Mouse (Mus musculus) CD4-positive helper T cell, adult 2 months (primary cell): ENCODE measurements around the gene Cwc22.
"Not testable (repeated sequence)": the region's sequence is repeated elsewhere in the genome, so short reads cannot be mapped to it uniquely, and the experiment has no call there.

Experiments
- DNase-seq: peaks from one replicate; pipeline ENCODE4 v3.0.0-alpha.2; 2012; ENCODE audit warnings: low read depth, missing footprints, low spot score

The Cwc22 gene

DNA sequence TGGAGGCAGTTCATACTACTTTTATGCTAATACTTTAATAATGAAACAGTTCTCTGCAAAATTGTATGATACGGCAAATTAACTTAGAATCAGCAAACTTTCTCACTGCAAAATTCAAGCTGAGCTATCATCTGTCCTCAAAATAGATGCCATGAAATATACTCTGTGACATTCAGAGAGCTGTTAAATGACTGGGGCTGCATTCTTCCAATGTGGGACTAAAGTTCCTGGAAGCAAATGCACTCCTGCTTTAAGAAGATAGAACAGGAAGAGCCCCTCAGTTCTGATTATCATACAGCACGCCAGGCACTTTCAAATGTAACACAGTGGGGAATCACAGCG lies 48.6 kb downstream of the Cwc22 start:
- no peak for DNase-seq

DNA sequence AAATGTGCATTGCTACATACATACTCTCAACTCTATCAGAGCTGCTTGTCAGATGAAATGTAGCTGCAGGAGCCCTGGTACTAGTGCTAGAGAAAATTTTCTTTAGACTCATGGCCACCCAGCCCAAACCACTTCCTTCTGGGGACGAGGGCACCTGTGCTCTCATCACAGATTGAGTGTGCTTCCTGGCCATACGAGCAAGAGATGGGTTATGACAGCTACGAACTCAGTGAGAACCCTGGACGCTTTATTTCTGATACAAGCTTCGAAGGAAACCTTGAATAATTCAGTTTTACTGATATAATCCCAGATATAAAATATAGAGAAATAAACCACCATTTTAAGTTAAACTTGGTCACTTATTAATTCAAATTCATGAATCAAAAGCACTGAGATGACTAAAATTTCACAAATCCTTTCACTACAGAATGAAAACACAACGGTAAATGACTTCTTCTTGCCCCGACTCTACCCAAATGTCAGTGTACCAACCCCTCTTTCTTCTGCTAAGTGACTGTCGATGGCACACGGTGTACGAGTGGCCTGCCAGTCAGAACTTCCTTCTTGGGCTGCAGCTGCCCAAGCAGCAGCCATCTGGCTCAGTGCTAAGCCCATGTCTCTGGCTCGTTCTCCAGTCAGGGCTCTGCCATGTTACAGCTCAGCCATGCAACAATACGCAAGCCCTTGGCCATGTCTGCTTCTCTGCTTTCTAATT lies 49.2 kb downstream of the Cwc22 start:
- no peak for DNase-seq

DNA sequence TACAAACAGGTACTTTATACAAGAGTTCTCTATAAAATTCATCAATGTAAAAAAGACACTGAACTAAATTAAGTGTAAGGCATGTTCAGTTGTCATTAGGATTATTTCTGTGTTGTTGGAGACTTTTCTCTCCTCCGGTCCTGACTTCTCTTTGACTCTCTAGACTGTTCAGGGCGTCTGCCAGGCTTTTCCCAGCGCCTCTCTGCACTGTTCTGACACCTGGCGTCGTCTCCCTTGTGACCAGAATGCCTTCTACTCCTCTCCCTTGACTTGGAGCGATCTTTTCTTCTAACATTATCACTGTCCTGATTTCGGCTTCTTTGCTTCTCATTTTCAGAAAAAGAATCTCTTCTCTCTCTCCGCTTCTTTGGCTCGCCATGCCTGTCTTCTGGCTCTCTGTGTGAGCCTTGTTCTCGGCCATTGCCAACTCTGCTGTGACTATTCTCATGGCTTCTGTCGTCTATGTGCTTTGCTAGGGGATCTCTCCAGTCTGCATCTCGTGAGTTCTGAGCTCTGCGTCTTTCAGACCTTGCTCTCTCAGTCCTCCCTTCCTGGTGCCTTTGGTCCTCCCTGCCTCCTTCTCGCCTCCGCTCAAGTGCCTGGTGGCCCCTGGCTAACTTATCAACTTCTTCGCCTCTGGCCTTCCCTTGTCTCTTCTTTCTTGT lies 50.1 kb downstream of the Cwc22 start:
- DNase-seq: not testable (repeated sequence)

DNA sequence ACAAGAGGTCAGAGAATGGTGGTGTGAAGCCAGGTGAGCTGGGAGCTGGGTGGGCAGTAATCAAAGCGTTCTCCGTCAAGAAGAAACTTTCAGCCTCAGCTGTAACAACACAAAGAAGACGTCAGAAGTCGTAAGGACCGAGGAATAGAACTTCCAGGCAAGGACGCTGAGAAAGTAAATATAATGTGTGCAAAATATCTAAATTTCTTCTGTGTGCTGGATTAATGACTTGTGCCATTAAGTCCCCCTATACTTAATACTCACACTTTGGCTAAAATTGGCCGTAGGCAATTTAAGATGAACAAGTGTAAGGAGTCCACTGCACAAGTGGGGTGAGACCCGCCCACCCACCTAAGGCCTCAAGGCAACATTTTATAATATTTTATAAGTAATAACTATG lies 51.3 kb downstream of the Cwc22 start:
- DNase-seq: no peak

DNA sequence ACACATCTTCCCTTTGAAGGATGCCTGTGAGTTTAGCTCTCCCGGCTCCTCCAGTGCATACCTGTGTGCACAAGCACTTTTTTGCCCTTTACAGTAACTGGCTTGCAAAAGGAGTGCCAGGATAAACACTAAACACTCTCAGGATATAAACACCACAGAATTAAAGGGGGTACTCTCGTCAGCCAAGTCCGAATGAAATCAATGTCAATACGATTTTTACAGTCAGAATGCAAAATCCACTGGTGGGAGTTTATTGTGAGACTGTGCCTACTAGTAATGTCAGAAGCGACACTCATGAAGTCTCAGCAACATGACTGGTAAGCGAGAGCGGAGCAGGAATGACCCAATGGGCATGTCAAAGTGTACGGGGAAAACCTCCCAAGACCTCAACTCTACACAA lies 52.7 kb downstream of the Cwc22 start:
- no peak for DNase-seq

DNA sequence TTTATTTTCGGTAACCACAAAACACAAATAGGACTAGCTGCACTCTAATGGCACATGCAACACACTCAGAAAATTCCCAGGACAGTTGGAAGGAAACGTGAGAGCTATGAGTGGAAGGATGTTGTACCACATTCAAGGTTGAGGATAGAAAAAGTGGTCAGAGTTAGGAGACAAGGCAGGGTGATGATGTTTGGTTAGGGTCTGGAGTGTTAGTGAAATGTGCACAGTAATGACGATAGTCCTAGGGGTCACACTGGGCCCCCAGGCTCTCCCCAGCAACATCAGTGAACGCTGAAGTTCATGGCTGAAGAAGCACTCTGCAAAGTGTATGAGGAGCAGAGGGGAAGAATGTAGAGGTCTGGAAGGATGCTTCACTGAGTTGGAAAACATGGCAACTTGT lies 53.6 kb downstream of the Cwc22 start:
- no peak for DNase-seq

DNA sequence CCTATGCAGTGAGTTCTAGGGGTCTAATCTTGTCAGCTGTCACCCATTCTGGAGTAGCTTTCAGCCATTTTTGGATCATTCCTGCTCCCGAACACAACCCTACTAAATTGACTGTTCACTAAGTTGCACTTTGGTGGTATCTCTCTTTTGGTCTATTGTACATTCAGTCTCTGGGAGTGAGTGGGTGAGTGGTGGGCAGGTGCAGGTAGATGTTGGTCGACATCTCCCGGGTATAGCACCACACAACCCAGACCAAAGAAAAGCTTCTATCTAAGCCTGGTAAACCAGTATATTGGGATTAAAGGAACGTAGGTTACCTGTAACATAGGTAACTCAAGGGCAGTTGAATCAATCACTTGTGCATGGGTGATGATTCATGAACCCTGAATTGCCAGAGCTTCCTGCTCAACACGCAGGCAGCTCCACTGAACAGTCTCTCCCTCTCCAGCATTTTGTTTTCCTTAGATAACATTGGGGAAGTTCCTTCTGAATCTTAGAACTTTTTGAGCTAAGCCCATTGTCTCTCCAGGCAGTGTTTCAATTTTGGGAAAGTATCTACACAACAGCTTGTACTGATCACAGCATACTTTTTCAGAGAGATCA lies 55.2 kb downstream of the Cwc22 start:
- DNase-seq: no peak

DNA sequence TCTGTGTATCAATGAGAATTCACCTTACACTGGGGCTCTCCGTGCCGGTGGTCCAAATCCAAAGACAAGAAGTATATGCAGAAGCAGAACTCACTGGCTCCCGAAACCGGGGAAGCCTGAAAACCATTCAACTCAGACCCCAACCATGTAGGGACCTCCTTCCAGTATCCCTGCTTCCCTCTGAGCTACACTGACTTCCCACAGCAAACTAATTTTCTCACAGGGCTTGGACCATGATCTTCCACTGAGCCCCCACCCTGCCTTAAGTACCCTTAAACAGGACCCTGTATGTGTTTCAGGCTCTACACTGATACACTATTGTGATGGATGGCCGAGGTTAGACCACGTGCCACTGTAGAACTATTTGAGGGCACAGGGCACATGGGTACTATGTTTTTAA lies 56.2 kb downstream of the Cwc22 start:
- DNase-seq: no peak

DNA sequence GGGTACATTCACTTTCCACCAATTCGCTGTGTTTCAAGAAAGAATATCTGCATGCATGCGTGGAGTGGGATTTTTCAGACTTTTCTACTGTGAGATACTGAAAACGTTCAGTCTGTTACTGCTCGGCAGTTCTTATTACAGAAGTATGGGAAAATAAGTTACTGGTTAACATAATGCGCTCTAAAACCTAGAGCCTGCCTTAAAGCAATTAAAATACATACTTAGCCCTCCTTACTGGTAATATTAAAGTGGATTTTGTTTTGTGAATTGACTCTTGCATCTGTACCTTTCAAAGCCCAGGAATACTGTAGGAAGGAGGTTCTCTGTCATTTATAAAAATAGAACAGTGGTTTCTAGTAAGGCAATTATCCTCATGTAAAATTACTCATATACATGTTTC lies 56.8 kb downstream of the Cwc22 start:
- no peak for DNase-seq

DNA sequence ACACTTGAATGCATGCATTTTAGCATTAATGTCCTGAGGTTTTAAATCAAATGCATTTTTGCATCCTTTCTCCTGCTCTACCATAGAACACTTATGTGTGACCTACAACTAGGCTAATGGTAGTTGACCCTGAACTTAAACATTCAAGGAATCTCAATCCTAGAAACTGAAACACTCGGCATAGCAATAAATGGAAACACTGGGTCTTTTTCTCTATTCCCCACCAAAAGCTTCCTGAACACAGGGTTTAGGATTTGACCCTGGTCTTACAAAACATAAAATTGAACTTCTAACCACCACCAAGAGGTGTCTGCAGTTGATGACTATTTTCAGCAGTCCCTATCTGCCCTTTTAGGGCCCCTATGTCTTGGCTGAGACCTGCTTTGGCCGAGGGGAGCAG lies 57.3 kb downstream of the Cwc22 start:
- no peak for DNase-seq

DNA sequence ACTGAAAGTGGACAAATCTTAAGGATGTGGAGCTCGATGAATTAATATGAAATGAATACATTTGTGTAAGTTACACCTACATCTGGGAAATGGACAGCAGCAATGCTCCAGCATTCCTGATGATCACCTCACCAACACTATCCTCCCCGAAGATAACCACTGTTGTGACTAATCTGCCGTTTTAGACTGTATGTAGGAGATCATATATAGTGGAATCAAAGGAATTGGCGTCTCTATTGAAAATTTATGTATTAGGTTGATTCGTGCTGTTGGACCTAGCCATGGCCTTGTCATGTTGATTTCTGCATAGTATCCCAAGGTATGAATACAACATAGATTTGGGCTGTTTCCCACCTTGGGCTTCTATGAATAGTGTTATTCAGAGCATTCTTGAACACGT lies 58.1 kb downstream of the Cwc22 start:
- no peak for DNase-seq

DNA sequence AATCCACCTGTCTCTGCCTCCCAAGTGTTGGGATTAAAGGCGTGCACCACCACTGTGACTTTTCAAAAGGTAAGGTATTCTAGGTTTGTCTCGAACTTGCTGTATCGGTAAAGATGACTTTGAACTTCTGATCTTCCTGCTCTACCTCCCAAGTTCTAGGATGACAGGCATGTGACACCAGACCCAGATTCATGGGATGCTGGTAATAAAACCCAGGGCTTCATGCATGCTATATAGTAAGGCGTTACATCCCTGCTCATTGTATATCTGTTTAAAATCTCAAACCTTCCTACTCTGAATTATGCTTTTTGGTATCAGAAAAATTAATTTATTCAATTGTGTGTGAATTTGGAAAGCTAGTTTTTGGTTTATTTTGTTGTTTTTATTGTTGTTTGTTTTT lies 59.0 kb downstream of the Cwc22 start:
- no peak for DNase-seq

DNA sequence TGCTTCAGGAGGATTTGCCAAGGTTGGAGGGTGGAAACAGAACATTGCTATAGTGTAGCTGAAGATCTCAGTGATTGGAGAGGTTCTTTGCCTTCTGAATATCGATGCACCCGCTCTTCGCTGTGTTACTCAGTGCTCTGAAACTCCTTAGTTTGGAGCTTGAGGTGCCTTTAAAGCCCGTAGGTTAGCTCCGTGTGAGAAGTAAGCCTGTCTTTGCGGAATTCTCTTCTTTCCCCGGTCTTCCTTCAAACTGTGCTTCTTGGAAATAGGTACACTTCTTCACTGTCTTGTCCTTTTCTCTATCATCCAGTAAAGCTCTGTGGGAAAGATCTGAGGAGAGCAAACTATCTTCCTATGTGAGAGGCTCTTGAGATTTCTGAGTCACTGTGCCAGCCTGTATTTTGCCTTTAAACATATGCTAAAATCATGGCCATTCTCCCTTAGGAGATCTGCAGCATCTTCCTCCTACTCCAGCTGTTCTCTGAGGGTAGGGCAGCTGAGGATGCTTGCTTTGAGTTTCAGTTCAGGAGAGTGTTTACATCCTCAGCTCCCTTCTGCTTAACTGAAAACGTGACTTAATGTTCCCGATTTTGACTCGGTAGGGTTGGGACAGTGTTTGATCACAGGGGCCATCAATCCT lies 60.6 kb downstream of the Cwc22 start:
- DNase-seq: no peak

DNA sequence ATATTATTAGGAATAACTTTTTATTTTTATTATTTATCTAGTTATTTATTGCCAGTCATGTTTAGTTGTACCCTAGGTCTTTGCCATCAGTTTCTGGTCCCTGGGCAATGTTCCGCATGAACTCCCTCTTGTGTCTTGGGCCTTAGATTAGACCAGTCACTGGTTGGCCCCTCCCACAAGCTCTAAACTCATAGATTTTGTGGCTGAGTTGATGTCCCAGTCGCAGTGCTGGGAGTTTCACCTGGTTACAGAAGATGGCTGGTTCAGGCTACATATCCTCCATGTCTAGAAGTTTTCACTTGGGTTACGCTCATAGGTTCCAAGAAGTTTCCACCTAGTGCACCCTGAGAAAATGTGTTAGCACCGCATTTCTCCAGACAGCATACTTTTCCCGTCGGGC lies 61.1 kb downstream of the Cwc22 start:
- DNase-seq: no peak

DNA sequence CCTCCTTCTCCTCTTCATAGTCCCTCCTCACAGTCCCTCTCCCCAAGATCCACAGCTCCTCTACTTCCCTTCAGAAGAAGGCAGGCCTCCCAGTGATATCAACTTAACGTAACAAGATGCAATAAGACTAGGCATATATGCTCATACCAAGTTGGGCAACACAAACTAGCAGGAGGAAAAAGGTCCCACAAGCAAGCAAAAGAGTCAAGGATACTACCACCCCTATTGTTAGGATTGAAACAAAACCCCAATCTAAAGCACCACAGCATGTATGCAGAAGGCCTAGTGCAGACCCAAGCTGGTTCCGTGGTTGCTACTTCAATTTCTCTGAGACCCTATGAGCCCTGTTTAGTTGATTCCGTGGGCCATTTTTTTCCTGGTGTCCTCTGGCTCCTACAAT lies 61.7 kb downstream of the Cwc22 start:
- DNase-seq: no peak

DNA sequence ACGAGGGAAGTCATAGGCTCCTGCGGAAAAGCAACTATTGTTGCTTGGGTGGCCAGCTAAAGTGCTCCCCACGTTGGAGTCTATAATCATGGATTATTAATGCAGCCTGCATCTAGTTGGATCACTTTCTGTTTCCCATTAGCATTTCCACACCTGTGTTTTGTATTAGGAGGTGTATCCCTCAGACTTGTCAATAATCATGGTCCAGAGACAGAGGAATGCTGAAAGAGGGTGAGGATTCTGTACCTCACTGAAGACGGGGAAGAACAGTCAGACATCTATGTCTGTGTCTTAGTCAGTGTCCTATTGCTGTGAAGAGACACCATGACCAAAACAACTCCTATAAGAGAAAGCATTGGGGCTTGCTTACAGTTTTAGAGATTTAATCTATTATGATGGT lies 63.2 kb downstream of the Cwc22 start:
- no peak for DNase-seq

DNA sequence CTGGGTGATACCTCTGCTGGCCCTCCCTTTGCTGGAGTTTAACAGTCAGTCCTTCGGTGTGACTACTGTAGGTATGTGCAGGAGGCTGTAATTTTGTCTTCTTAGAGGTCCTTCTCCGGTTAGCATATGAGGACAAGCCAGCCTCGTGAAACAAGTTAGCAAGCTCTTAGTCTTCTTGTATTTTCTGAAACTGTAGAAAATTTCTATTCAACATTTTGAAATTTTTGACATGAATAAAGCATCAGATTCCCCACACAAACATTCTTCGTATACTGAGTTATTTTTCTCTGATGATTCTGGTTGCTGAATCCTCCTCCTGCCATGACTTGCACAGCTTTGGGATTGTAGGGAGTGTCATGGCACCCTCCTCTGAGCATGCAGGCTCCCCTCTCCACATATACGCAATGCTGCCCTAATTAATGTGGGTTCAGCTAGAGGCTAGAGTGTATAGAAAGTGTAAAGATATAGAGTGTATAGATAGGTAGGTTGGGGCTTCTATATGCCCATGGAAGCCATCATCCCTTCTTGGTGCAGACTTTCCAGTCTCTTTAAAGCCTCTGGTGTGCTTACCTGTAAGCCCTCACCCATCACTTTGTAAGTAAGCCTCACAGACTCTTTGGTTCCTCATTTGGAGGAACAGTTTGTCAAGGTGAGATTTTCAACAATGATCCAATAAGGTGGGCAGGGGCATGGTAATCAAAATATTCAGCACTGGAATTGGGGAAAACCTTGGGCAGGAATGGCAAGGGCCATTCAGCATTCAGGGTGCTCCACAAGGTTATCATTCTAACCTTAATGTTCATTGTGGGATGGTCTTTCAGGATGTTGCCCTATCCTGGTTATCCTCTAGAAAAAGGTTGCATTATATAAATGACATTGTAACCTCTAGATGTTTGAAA lies 64.6 kb downstream of the Cwc22 start:
- no peak for DNase-seq

DNA sequence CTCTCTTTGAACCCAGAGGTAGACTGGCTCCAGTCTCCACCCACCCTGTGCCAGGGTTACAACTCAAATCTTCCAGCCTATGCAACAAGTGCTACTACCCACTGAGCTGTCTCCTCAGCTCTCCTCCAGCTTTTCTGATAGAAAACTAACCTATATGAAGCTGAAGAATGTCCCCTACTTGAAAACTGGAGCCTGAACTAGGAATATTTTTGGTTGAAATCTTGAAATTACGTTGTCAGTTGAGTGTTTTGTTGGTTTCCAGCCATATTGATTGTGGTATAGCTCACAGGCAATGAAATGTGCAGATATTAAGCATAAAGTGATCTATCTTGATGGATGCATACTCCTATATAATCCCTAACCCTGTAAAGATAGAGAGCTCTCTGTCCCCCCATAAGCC lies 65.8 kb downstream of the Cwc22 start:
- no peak for DNase-seq

DNA sequence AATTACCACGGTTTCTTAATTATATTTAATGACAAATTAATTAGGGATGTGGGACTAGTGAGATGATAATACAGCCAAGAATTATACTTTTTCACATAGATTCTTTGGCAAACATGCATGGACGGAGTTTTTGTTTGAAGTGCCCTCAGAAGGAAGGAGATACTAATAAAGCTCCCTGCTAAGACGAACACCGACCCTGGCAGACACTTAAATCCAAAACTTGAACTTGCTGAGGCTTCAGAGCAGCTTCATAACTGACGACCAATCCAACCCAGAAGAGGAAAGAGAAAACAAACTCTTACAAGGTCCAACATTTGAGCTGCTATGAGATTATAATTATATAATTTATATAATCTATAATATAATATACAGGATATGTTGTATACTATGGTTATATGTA lies 66.4 kb downstream of the Cwc22 start:
- DNase-seq: no peak

DNA sequence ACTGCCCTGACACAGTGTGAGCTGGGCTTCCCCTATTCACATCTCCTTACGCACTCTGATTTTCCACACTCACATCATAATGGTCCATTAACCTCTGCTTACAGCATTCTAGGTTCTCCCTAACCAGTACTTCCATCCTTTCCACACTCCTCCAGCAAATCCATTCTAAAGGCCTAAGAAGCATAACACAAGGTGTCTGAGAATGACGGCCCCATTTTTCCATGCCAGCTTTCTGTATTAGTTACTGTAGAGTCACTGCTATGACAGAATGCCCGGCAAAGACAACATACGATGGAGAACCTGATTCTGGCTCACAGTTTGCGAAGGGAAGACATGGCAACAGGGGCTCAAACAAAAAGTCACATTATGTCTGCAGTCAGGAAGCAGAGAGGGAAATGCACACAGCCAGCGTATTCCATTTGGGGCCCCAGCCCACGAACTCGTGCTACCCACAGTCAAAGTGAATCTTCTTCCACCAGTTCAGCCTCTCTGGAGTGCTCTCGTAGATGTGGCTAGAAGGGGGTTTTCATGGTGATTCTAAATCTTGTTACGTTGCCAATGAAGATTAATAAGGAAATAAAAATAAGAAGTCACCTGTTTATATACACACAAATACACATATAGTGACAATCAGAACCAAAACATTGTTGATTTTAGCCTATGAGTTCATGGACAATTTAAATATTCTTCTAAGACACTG lies 68.9 kb downstream of the Cwc22 start:
- DNase-seq: no peak

DNA sequence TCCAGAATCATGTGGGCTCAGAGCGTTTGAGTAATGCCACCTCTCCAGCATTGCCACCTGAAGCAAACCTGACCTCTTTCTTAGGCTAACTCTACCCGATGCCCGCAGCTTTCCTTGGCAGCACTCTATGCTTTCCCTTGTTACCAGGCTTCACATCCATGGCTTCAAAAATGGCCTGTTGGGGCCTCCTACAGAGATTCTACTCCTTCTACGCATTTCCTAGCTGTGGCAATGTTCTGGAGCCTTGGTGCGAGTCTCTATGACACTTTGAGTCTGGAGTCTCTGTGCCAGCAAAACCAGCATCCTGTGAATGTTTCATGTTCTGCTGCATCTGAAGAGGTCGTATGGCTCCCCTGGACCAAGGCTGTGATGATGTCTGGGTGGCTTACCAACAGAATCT lies 69.8 kb downstream of the Cwc22 start:
- DNase-seq: no peak
